Mouse (Mus musculus) myocyte (in vitro differentiated cells): ENCODE results near the gene Lpp. TPM values are rescaled to one million over a fixed set of nuclear protein-coding genes. Genes with fewer than 3 reads are reported as not detected.
A peak's percentile ranks its signal among the peaks of the same experiment; 100 is the strongest.

Experiments used
- H3K27me3 ChIP-seq: one replicate; pipeline ENCODE4 v1.6.1; 2011; ENCODE audit not compliant: control insufficient read depth, insufficient read depth, insufficient read length
- H3K36me3 ChIP-seq: one replicate; pipeline ENCODE4 v1.6.1; 2011; ENCODE audit not compliant: control insufficient read depth, insufficient read depth
- H3K4me2 ChIP-seq: one replicate; pipeline ENCODE4 v1.6.1; 2011; ENCODE audit warnings: low read depth, control low read depth
- H3K4me3 ChIP-seq: one replicate; pipeline ENCODE4 v1.5.1; 2011; ENCODE audit warnings: mild to moderate bottlenecking, control low read depth, moderate library complexity
- H3K79me2 ChIP-seq: one replicate; pipeline ENCODE4 v1.6.1; 2011; ENCODE audit not compliant: control insufficient read depth, insufficient read depth
- H3ac ChIP-seq: one replicate; pipeline ENCODE4 v1.6.1; 2011; ENCODE audit not compliant: control insufficient read depth, insufficient read length
- CEBPB ChIP-seq: IDR thresholded peaks from 2 replicates; pipeline ENCODE4 v1.6.1; 2011; ENCODE audit warnings: mild to moderate bottlenecking, moderate library complexity; ENCODE audit not compliant: poor library complexity, insufficient read depth, severe bottlenecking
- E2F4 ChIP-seq: IDR thresholded peaks from one replicate; pipeline ENCODE4 v1.6.1; 2011; ENCODE audit warnings: mild to moderate bottlenecking, control low read depth, moderate library complexity; ENCODE audit not compliant: insufficient read depth
- MAX ChIP-seq: IDR thresholded peaks from one replicate; pipeline ENCODE4 v1.6.1; 2011; ENCODE audit warnings: low read depth, mild to moderate bottlenecking, control low read depth
- MYOD1 ChIP-seq, 3 experiments: IDR thresholded peaks; one replicate each; pipeline ENCODE4 v1.6.1; 2011; ENCODE audit warnings: control low read depth in 2 of 3, low read depth in 2 of 3, mild to moderate bottlenecking in 2 of 3, moderate library complexity in 1 of 3; ENCODE audit not compliant: insufficient read length in 2 of 3, control insufficient read depth in 1 of 3
- MYOG ChIP-seq, 3 experiments: IDR thresholded peaks; one replicate each; pipeline ENCODE4 v1.6.1; 2011; ENCODE audit warnings: control low read depth in 2 of 3, low read depth in 2 of 3, mild to moderate bottlenecking in 2 of 3; ENCODE audit not compliant: insufficient read length in 2 of 3, control insufficient read depth in 1 of 3, insufficient read depth in 1 of 3
- POLR2A ChIP-seq: IDR thresholded peaks from one replicate; pipeline ENCODE4 v1.6.1; 2011; ENCODE audit warnings: low read depth, mild to moderate bottlenecking, control low read depth, moderate library complexity; ENCODE audit not compliant: insufficient read length
- POLR2AphosphoS2 ChIP-seq: IDR thresholded peaks from one replicate; pipeline ENCODE4 v1.6.1; 2011; ENCODE audit warnings: low read depth, control low read depth; ENCODE audit not compliant: insufficient read length
- REST ChIP-seq: IDR thresholded peaks from one replicate; pipeline ENCODE4 v1.6.1; 2011; ENCODE audit warnings: mild to moderate bottlenecking, control low read depth, moderate library complexity; ENCODE audit not compliant: insufficient read depth, insufficient read length
- SRF ChIP-seq: IDR thresholded peaks from one replicate; pipeline ENCODE4 v1.6.1; 2011; ENCODE audit warnings: low read depth; ENCODE audit not compliant: control insufficient read depth, insufficient read length
- TCF12 ChIP-seq: IDR thresholded peaks from one replicate; pipeline ENCODE4 v1.6.1; 2011; ENCODE audit warnings: mild to moderate bottlenecking, control low read depth; ENCODE audit not compliant: poor library complexity, insufficient read depth, severe bottlenecking
- TCF3 ChIP-seq: IDR thresholded peaks from one replicate; pipeline ENCODE4 v1.6.1; 2011; ENCODE audit warnings: low read depth, control low read depth; ENCODE audit not compliant: insufficient read length
- USF1 ChIP-seq: IDR thresholded peaks from one replicate; pipeline ENCODE4 v1.6.1; 2011; ENCODE audit warnings: low read depth, mild to moderate bottlenecking, control low read depth, moderate library complexity
- polyA plus RNA-seq: library from polyadenylated mRNA; unstranded; fragments of >200 nt; fragmentation: generic; extraction: Trizol; gene quantifications from one replicate; pipeline ENCODE4 v1.2.1, GENCODE M21; 2012; ENCODE audit warnings: missing spikeins

Gene Lpp
- polyA plus RNA-seq, 1 experiment: 4.8 TPM

DNA sequence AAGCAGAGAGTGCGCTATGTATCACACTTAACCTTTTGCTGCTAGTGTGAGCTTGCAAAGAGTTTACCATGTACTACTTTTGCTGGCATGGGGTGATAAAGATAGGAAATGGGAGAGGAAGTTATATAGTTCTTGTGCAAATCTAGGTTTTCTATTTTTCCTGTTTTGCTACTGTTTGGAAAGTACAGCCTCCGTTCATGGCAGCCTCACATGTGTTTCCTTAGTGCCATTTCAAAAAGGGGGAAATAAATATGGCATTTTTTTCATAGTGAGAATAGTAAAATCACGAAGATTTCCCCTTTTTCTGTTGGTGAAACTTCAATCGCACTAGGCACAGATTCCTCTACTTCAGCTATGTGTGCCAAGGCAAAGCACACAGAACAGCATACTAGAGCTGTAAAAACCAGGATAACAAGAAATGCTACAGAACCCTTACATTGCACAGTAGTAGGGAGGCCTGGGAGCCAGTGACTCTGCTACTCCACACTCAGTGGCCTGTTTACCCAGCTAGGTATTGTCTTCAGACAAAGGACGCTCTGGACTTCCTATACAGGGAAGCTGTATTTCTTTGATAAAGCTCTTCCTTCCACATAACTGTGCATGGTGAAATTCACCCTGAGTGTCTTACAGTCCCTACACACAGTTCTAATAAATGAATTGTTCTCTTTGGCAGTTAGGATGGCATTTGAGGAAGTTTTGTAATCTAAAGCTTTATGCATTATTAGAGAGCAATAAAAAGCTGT lies 276.6 kb downstream of the Lpp start:
- no peak for TF ChIP-seq MYOD1 (IDR thresholded peaks at IDR 0.05; ENCODE audit: control insufficient read depth in 1 of 3, insufficient read length in 2 of 3, low read depth in 2 of 3)
- TF ChIP-seq TCF3: no peak
- TF ChIP-seq MYOG (IDR thresholded peaks at IDR 0.05; ENCODE audit: control insufficient read depth in 1 of 3, insufficient read depth in 1 of 3, insufficient read length in 2 of 3, low read depth in 2 of 3): no peak
- no peak for TF ChIP-seq CEBPB
- TF ChIP-seq USF1: no peak
- TF ChIP-seq POLR2AphosphoS2: no peak
- no peak for TF ChIP-seq POLR2A
- TF ChIP-seq REST: no peak
- no peak for TF ChIP-seq SRF
- TF ChIP-seq E2F4: no peak
- no peak for TF ChIP-seq TCF12
- no peak for TF ChIP-seq MAX
- Histone ChIP-seq H3K4me2 (no peak overlapping the region), H3K27me3 (no peaks in the 10 kb centered on the region), H3K36me3 (peaks cover 6% of the 10 kb centered on the region), H3K79me2 (no peaks in the 10 kb centered on the region), H3ac (no peak overlapping the region), H3K4me3 (no peak overlapping the region)

- TF ChIP-seq E2F4 (no peak), TCF12 (no peak), POLR2AphosphoS2 (no peak), TCF3 (no peak), POLR2A (no peak), USF1 (no peak), MAX (no peak), MYOD1 (IDR thresholded peaks at IDR 0.05; ENCODE audit: control insufficient read depth in 1 of 3, insufficient read length in 2 of 3, low read depth in 2 of 3) (no peak), SRF (no peak), MYOG (IDR thresholded peaks at IDR 0.05; ENCODE audit: control insufficient read depth in 1 of 3, insufficient read depth in 1 of 3, insufficient read length in 2 of 3, low read depth in 2 of 3) (no peak), CEBPB (no peak), REST (no peak)
- Histone ChIP-seq H3K79me2 (no peaks in the 10 kb centered on the region), H3K4me3 (no peak overlapping the region), H3ac (no peak overlapping the region), H3K36me3 (no peaks in the 10 kb centered on the region), H3K27me3 (no peaks in the 10 kb centered on the region), H3K4me2 (no peak overlapping the region)
Measured at GRCm38 (mm10) chr16:24678942-24679341, 285.6 kb downstream of the Lpp start.

DNA sequence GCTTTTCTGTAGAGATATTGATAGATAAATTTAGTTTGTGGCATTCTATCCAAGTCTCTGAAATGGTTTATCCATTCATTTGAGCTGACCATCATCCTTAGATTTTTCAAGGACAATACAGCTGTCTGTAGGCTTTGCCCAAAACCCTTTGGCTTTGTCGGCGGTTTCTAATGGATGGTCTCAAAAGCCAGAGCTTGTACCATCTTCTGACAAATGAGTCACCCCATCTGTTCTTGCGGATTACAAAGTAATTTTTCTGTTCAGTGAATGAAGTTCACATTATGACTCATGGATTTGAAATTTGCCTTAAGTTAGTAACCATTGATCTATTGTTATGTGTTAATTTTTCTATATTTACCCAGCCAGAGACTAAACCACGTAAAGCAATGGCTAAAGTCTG lies 301.8 kb downstream of the Lpp start:
- H3ac ChIP-seq: no peak overlapping the region
- H3K4me3 ChIP-seq: no peak overlapping the region
- H3K79me2 ChIP-seq: no peaks in the 10 kb centered on the region
- H3K4me2 ChIP-seq: peak overlapping the region; percentile 22
- TF ChIP-seq POLR2AphosphoS2 (no peak), USF1 (no peak), SRF (no peak), MYOG (IDR thresholded peaks at IDR 0.05; ENCODE audit: control insufficient read depth in 1 of 3, insufficient read depth in 1 of 3, insufficient read length in 2 of 3, low read depth in 2 of 3) (no peak), E2F4 (no peak), POLR2A (no peak), MAX (no peak), MYOD1 (IDR thresholded peaks at IDR 0.05; ENCODE audit: control insufficient read depth in 1 of 3, insufficient read length in 2 of 3, low read depth in 2 of 3) (peak in 2 of 3 experiments; percentile 36 to 59), TCF3 (no peak), REST (no peak), CEBPB (no peak), TCF12 (peak; percentile 4)
- peaks cover 5% of the 10 kb centered on the region for H3K36me3 ChIP-seq
- no peaks in the 10 kb centered on the region for H3K27me3 ChIP-seq

GRCm38 (mm10) chr16:24704215-24704614 lies 310.9 kb downstream of the Lpp start:
- Histone ChIP-seq H3ac (no peak overlapping the region), H3K4me3 (no peak overlapping the region), H3K27me3 (no peaks in the 10 kb centered on the region), H3K79me2 (peaks cover 4% of the 10 kb centered on the region), H3K36me3 (no peaks in the 10 kb centered on the region), H3K4me2 (no peak overlapping the region)
- TF ChIP-seq POLR2A: no peak
- TF ChIP-seq POLR2AphosphoS2: no peak
- TF ChIP-seq REST: no peak
- TF ChIP-seq MYOG (IDR thresholded peaks at IDR 0.05; ENCODE audit: control insufficient read depth in 1 of 3, insufficient read depth in 1 of 3, insufficient read length in 2 of 3, low read depth in 2 of 3): no peak
- no peak for TF ChIP-seq MYOD1 (IDR thresholded peaks at IDR 0.05; ENCODE audit: control insufficient read depth in 1 of 3, insufficient read length in 2 of 3, low read depth in 2 of 3)
- no peak for TF ChIP-seq E2F4
- TF ChIP-seq CEBPB: no peak
